Mouse (Mus musculus) testis, adult 2 months (tissue): ENCODE measurements around the gene Flt4. TPM values are rescaled to one million over a fixed set of nuclear protein-coding genes. Genes with fewer than 3 reads are reported as not detected.

ENCODE experiments used
- H3K27ac ChIP-seq: fragments of 200-500 bp; 2 replicates; pipeline ENCODE4 v1.5.1; 2012; ENCODE audit warnings: low read depth, low read length; ENCODE audit not compliant: control insufficient read depth, insufficient read depth
- H3K27me3 ChIP-seq: fragments of 200-500 bp; 2 replicates; pipeline ENCODE4 v1.6.1; 2012; ENCODE audit warnings: mild to moderate bottlenecking, low read length, moderate library complexity; ENCODE audit not compliant: control insufficient read depth, insufficient read depth
- H3K36me3 ChIP-seq: fragments of 200-500 bp; 2 replicates; pipeline ENCODE4 v1.6.1; 2012; ENCODE audit warnings: mild to moderate bottlenecking, low read length; ENCODE audit not compliant: control insufficient read depth, insufficient read depth
- H3K4me1 ChIP-seq: fragments of 200-500 bp; 2 replicates; pipeline ENCODE4 v1.6.1; 2012; ENCODE audit warnings: low read length; ENCODE audit not compliant: control insufficient read depth, insufficient read depth
- H3K4me3 ChIP-seq: fragments of 200-500 bp; 2 replicates; pipeline ENCODE4 v1.5.1; 2012; ENCODE audit warnings: low read depth, mild to moderate bottlenecking, low read length, moderate library complexity, mixed read lengths; ENCODE audit not compliant: control insufficient read depth
- CTCF ChIP-seq: fragments of 200-500 bp; IDR thresholded peaks from 2 replicates; pipeline ENCODE4 v1.5.1; 2012; ENCODE audit warnings: low read depth, mild to moderate bottlenecking, inconsistent platforms, low read length, moderate library complexity; ENCODE audit not compliant: control insufficient read depth, insufficient read depth, insufficient replicate concordance
- POLR2A ChIP-seq: fragments of 200-500 bp; IDR thresholded peaks from 2 replicates; pipeline ENCODE4 v1.6.1; 2012; ENCODE audit warnings: low read depth, mild to moderate bottlenecking, inconsistent platforms, low read length, moderate library complexity; ENCODE audit not compliant: control insufficient read depth
- polyA plus RNA-seq: library from polyadenylated mRNA; depleted of rRNA; stranded (reverse); fragments of >200 nt; gene quantifications from 2 replicates; pipeline ENCODE4 v1.2.3, GENCODE M21; 2012

Flt4 gene
- polyA plus RNA-seq, 1 experiment = 4.5 TPM

DNA sequence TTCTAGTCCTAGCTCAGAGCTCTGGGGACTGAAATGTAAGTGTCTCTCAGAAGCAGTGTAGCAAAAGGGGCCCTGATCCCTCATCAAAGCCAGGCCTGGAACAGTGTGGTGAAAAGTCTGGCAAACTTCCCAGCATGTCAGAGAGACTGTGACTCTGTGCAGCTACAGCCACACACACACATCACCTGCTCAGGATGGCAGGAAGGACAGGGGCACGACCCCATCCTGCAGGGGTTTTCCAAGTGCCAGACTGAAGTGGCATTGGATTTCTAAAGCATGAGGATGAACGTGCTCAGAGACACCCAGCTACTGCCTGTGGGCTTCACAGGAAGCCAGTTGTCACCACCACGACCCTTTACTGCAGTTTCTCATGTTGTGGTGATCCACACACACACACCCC, 3.1 kb downstream of the Flt4 start:
- no peaks in the 10 kb centered on the region for H3K27me3 ChIP-seq
- H3K36me3 ChIP-seq = no peaks in the 10 kb centered on the region
- no peaks in the 10 kb centered on the region; the same call in 1 of the 2 replicates for H3K4me1 ChIP-seq
- TF ChIP-seq POLR2A = no peak
- no peak for TF ChIP-seq CTCF
- no peak overlapping the region for H3K27ac ChIP-seq
- no peak overlapping the region for H3K4me3 ChIP-seq

DNA sequence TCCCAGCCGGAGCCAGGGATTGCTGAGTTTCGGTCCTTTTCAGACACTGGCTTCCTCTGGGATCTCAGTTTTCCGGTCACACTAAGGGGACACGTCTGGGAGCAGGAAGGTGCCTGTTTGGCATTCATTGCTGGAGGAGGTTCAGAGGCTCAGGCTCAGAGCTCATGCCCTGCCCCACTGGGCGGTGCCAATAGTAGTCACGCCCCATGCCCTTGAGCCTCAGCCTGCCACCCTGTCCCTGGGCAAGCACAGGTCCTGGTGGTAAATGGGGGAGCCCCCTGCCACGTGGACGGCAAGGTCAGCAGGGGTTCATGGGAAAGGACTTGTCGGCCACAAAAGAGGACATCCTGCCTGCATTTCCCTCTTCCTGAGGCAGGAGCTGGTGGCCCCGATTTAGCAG, 4.3 kb downstream of the Flt4 start:
- TF ChIP-seq CTCF (no peak), POLR2A (no peak)
- Histone ChIP-seq H3K36me3 (no peaks in the 10 kb centered on the region), H3K4me3 (no peak overlapping the region), H3K27ac (no peak overlapping the region), H3K4me1 (no peaks in the 10 kb centered on the region; the same call in 1 of the 2 replicates), H3K27me3 (no peaks in the 10 kb centered on the region)

GRCm38 (mm10) chr11:49615856-49616725, 7.0 kb downstream of the Flt4 start:
- Histone ChIP-seq H3K4me1 (no peaks in the 10 kb centered on the region; the same call in 1 of the 2 replicates), H3K4me3 (no peak overlapping the region), H3K36me3 (no peaks in the 10 kb centered on the region), H3K27me3 (no peaks in the 10 kb centered on the region), H3K27ac (no peak overlapping the region)
- TF ChIP-seq POLR2A (no peak), CTCF (no peak)

GRCm38 (mm10) chr11:49618476-49618875, 9.4 kb downstream of the Flt4 start:
- TF ChIP-seq CTCF (no peak), POLR2A (no peak)
- no peaks in the 10 kb centered on the region for H3K27me3 ChIP-seq
- no peaks in the 10 kb centered on the region; the same call in 1 of the 2 replicates for H3K4me1 ChIP-seq
- no peaks in the 10 kb centered on the region for H3K36me3 ChIP-seq
- no peak overlapping the region for H3K4me3 ChIP-seq
- H3K27ac ChIP-seq = no peak overlapping the region

DNA sequence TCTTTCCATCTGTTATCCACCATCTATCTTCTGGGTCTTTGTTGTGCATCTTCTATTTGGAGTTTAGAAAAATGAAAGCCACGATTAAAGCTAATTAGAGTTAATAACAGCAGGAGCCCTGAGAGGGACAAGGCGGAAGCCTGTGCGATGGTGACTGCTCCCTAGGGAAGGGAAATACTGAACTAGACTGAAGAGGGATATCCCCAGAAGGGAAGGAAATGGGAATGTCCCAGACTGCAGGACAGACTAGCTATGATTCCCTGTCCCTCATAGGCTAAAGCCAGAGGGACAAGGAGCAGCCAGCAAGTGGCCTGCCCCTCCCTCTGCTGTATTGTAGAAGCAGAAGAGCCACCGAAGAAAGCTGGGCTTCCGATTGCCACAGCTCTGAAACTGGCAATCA, 12.9 kb downstream of the Flt4 start:
- Histone ChIP-seq H3K4me1 (no peaks in the 10 kb centered on the region), H3K36me3 (no peaks in the 10 kb centered on the region), H3K27ac (no peak overlapping the region), H3K4me3 (no peak overlapping the region), H3K27me3 (no peaks in the 10 kb centered on the region)
- no peak for TF ChIP-seq POLR2A
- no peak for TF ChIP-seq CTCF

DNA sequence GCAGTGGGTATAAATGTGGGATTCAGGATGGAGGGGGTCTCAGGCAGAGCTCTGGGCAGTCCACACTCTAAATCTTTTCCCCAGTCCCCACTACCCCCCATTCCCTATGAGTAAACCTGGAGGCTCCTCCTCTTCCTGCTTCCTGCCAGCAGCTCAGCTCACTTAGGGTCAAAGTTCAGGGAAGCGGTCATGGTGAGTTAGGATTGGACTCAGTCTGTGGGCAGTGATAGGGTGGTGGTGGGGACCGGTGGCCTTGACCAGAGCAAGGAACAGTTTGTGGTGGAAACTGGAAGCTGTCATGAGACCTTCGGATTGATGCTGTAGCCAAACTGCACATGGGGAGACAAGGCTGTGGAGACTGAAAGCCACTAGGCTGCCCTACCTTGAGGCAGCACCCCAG, 15.1 kb downstream of the Flt4 start:
- no peaks in the 10 kb centered on the region for H3K36me3 ChIP-seq

GRCm38 (mm10) chr11:49625863-49626262, 16.8 kb downstream of the Flt4 start:
- TF ChIP-seq CTCF (no peak), POLR2A (no peak)
- Histone ChIP-seq H3K27ac (no peak overlapping the region), H3K36me3 (no peaks in the 10 kb centered on the region), H3K4me3 (no peak overlapping the region), H3K27me3 (no peaks in the 10 kb centered on the region), H3K4me1 (no peaks in the 10 kb centered on the region)

More for the DNA sequence above, 15.1 kb downstream of the Flt4 start:
- no peak overlapping the region for H3K27ac ChIP-seq
- no peak overlapping the region for H3K4me3 ChIP-seq
- no peaks in the 10 kb centered on the region for H3K27me3 ChIP-seq
- TF ChIP-seq CTCF = no peak
- no peak for TF ChIP-seq POLR2A
- H3K4me1 ChIP-seq = no peaks in the 10 kb centered on the region

GRCm38 (mm10) chr11:49626748-49627147, 17.7 kb downstream of the Flt4 start:
- Histone ChIP-seq H3K4me3 (no peak overlapping the region), H3K4me1 (no peaks in the 10 kb centered on the region), H3K27me3 (no peaks in the 10 kb centered on the region), H3K27ac (no peak overlapping the region), H3K36me3 (no peaks in the 10 kb centered on the region)
- TF ChIP-seq CTCF = no peak
- TF ChIP-seq POLR2A = no peak
